Mouse (Mus musculus): ENCODE results near the gene Erfe. TPM values are rescaled to one million over a fixed set of nuclear protein-coding genes. Genes with fewer than 3 reads are reported as not detected.

Erfe gene
- polyA plus RNA-seq, 1 experiment from 2014 or later = 1.9 TPM

- Histone ChIP-seq H3K4me1 (peaks cover 33% of the 10 kb centered on the region), H3K4me2 (peak within 1 kb of the TSS; percentile 97), H3K9ac (peak within 1 kb of the TSS; percentile 93), H3K4me3 (replicated peaks) (peak within 1 kb of the TSS; percentile 86), H3K9me3 (replicated peaks) (no peaks in the 10 kb centered on the region), H3K27ac (peak within 1 kb of the TSS; percentile 95), H3K36me3 (peaks cover 13% of the 10 kb centered on the region; the same call in 1 of the 2 replicates), H3K27me3 (no peaks in the 10 kb centered on the region)
- 1% methylated on average over 38 of the region's 39 CpGs for WGBS
- peak; percentile 30; the same call in 1 of the 2 replicates for ATAC-seq (replicated peaks; ENCODE audit: low FRiP score)
Observed at GRCm38 (mm10) chr1:91413898-91414594, 47.8 kb downstream of the Erfe start, which contains the start of gene Hes6. Hes6 (minus strand) TSS chr1:91414038.

DNA sequence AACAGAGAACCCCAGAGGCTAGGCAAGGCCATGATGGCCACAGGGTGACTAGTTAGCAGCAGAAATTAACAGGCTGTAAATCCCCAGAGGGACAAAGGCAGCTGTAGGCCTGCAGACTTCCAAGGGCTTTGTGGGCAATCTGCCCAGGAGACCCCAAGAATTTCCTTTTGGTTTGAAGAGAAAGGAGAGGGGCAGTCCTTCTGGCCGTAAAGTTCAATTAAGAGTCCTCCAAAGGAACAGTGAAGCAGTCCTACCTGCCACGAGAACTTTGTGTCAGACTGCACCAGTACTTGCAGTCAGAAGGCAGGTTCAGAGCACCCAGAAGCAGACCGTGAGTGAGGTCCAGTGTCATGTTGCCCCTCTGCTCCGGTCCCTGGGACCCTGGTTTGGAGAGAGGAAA, 48.7 kb downstream of the Erfe start:
- Histone ChIP-seq H3K4me2 (peak overlapping the region; percentile 97; the same call in 1 of the 2 replicates), H3K4me3 (replicated peaks) (no peak overlapping the region), H3K4me1 (peaks cover 33% of the 10 kb centered on the region)

GRCm38 (mm10) chr1:91415311-91415710, 49.1 kb downstream of the Erfe start:
- Histone ChIP-seq H3K27me3 (no peaks in the 10 kb centered on the region), H3K9ac (no peak overlapping the region), H3K27ac (peak overlapping the region; percentile 95)

More for the DNA sequence above, 48.7 kb downstream of the Erfe start:
- WGBS = 40% methylated on average over 4 of the region's 4 CpGs
- Histone ChIP-seq H3K36me3 (peaks cover 13% of the 10 kb centered on the region; the same call in 1 of the 2 replicates), H3K27me3 (no peaks in the 10 kb centered on the region), H3K27ac (peak overlapping the region; percentile 95), H3K9ac (no peak overlapping the region), H3K9me3 (replicated peaks) (no peaks in the 10 kb centered on the region)
- no peak for ATAC-seq (replicated peaks; ENCODE audit: low FRiP score)

GRCm38 (mm10) chr1:91417991-91418390, 51.8 kb downstream of the Erfe start:
- H3K4me2 ChIP-seq = no peak overlapping the region
- H3K4me3 ChIP-seq (replicated peaks) = no peak overlapping the region
- WGBS = 70% methylated on average over 1 of the region's 1 CpGs
- no peak for ATAC-seq (replicated peaks; ENCODE audit: low FRiP score)
- peaks cover 20% of the 10 kb centered on the region for H3K4me1 ChIP-seq
- no peaks in the 10 kb centered on the region for H3K27me3 ChIP-seq
- no peak overlapping the region for H3K27ac ChIP-seq
- H3K9ac ChIP-seq = no peak overlapping the region
- no peaks in the 10 kb centered on the region for H3K9me3 ChIP-seq (replicated peaks)
- H3K36me3 ChIP-seq = peaks cover 13% of the 10 kb centered on the region; the same call in 1 of the 2 replicates

More at GRCm38 (mm10) chr1:91415311-91415710, 49.1 kb downstream of the Erfe start:
- Histone ChIP-seq H3K9me3 (replicated peaks) (no peaks in the 10 kb centered on the region), H3K4me3 (replicated peaks) (no peak overlapping the region), H3K4me2 (no peak overlapping the region), H3K4me1 (peaks cover 33% of the 10 kb centered on the region), H3K36me3 (peaks cover 13% of the 10 kb centered on the region; the same call in 1 of the 2 replicates)
- no peak for ATAC-seq (replicated peaks; ENCODE audit: low FRiP score)
- 76% methylated on average over 5 of the region's 5 CpGs for WGBS

GRCm38 (mm10) chr1:91419862-91420600, 53.8 kb downstream of the Erfe start:
- no peak overlapping the region for H3K4me3 ChIP-seq (replicated peaks)
- 63% methylated on average over 10 of the region's 10 CpGs for WGBS
- no peak overlapping the region for H3K27ac ChIP-seq
- peaks cover 2% of the 10 kb centered on the region for H3K4me1 ChIP-seq
- H3K36me3 ChIP-seq = peaks cover 20% of the 10 kb centered on the region; the same call in 1 of the 2 replicates
- H3K9me3 ChIP-seq (replicated peaks) = no peaks in the 10 kb centered on the region
- no peak overlapping the region for H3K9ac ChIP-seq
- H3K4me2 ChIP-seq = no peak overlapping the region
- no peak for ATAC-seq (replicated peaks; ENCODE audit: low FRiP score)
- H3K27me3 ChIP-seq = no peaks in the 10 kb centered on the region

DNA sequence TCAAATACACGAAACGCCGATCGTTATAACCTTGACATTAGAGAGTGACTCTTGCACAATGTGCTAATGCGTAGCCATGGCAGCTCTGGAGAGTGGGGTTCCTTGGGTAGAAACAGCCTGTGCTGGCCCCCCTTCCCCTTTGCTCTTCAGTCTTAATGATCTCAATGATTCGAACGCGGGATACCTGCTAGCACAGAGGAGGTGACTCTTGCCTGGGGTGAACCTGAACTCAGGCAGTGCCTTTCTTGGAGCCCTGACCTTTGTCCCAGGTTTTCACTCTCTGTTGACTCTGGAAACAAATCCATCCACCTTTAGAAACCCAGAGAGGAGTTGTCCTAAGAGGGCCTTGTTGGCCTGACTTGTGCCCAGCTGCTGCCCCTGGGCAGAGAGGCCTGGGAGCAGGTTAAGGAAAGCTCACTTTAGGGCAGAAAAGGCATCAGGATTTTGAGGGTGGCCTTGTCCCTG, 54.4 kb downstream of the Erfe start:
- Histone ChIP-seq H3K4me1 (no peaks in the 10 kb centered on the region), H3K9ac (no peak overlapping the region), H3K27ac (no peak overlapping the region), H3K36me3 (peaks cover 20% of the 10 kb centered on the region; the same call in 1 of the 2 replicates), H3K4me2 (no peak overlapping the region), H3K27me3 (no peaks in the 10 kb centered on the region), H3K9me3 (replicated peaks) (no peaks in the 10 kb centered on the region), H3K4me3 (replicated peaks) (no peak overlapping the region)
- no peak for ATAC-seq (replicated peaks; ENCODE audit: low FRiP score)
- WGBS = 92% methylated on average over 8 of the region's 8 CpGs

Other genes starting within 250 kb of the Erfe start
- 0.61 and 1.5 TPM in 2 replicates for gene Rbm44, start 221.3 kb upstream of the Erfe start, polyA plus RNA-seq (2015; fragmentation: Nextera tagmentation; extraction: Ambion mirVana)
- 2.4 and 2.5 TPM in 2 replicates for gene Ramp1, start 186.6 kb upstream of the Erfe start, polyA plus RNA-seq (2015; fragmentation: Nextera tagmentation; extraction: Ambion mirVana)
- gene Ube2f, start 116.1 kb upstream of the Erfe start, polyA plus RNA-seq (2015; fragmentation: Nextera tagmentation; extraction: Ambion mirVana) = 72.6 and 77.9 TPM in 2 replicates
- gene Scly, start 68.1 kb upstream of the Erfe start, polyA plus RNA-seq (2015; fragmentation: Nextera tagmentation; extraction: Ambion mirVana) = 21.7 and 22.2 TPM in 2 replicates
- gene Espnl, start 44.4 kb upstream of the Erfe start, polyA plus RNA-seq (2015; fragmentation: Nextera tagmentation; extraction: Ambion mirVana) = 0.06 and 0.10 TPM in 2 replicates
- gene Klhl30, start 15.4 kb upstream of the Erfe start, polyA plus RNA-seq (2015; fragmentation: Nextera tagmentation; extraction: Ambion mirVana) = 0.53 and 0.73 TPM in 2 replicates
- gene Ilkap, start 32.4 kb downstream of the Erfe start, polyA plus RNA-seq (2015; fragmentation: Nextera tagmentation; extraction: Ambion mirVana) = 132 and 141 TPM in 2 replicates
- gene Hes6, start 47.6 kb downstream of the Erfe start, polyA plus RNA-seq (2015; fragmentation: Nextera tagmentation; extraction: Ambion mirVana) = 67.4 and 70.0 TPM in 2 replicates
- 2.9 and 3.6 TPM in 2 replicates for gene Per2, start 92.9 kb downstream of the Erfe start, polyA plus RNA-seq (2015; fragmentation: Nextera tagmentation; extraction: Ambion mirVana)
- gene Traf3ip1, start 128.2 kb downstream of the Erfe start, polyA plus RNA-seq (2015; fragmentation: Nextera tagmentation; extraction: Ambion mirVana) = 10.1 and 11.8 TPM in 2 replicates
- gene Asb1, start 174.1 kb downstream of the Erfe start, polyA plus RNA-seq (2015; fragmentation: Nextera tagmentation; extraction: Ambion mirVana) = 5.2 and 5.4 TPM in 2 replicates

Measured in kidney, embryonic 15.5 days (tissue).